Mouse (Mus musculus): ENCODE data around the gene Galm.

DNA sequence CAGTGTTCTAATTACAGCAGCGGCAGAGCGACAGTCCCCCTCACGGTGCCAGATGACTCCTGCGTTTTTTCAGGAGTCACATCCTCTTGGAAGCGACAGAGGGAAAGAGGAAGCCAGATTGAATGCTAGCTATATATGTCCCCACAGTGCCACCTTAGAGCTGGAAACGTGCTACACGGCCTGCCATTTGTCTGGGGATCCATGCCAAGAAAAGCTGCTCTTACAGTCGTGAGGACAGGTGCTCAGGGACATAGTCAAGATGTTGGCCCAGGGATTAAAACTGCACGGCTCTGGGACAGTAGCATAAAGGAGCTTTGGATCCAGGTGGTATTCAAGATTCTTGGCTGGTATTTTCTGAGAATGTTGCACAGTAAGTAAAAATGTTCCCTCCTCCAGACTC is 42.8 kb upstream of the Galm start:
- TF ChIP-seq CTCF (IDR thresholded peaks at IDR 0.05; ENCODE audit: low read depth): no peak
- no peak for TF ChIP-seq EP300 (IDR thresholded peaks at IDR 0.05; ENCODE audit: low read depth)
